Mouse (Mus musculus) intestine, postnatal 0 days (tissue): ENCODE results near the gene Cntn4. TPM values are rescaled to one million over a fixed set of nuclear protein-coding genes. Genes with fewer than 3 reads are reported as not detected.

Source experiments
- ATAC-seq: fragments of 200-750 bp; cut with Nextera tagmentation; 2 replicates; pipeline ENCODE4 v1.8.0; 2017; ENCODE audit warnings: mild to moderate bottlenecking, moderate TSS enrichment, moderate library complexity
- H3K27ac ChIP-seq: fragments of 300-500 bp; sonication (generic); 2 replicates; pipeline ENCODE4 v1.5.1; 2014; ENCODE audit warnings: mild to moderate bottlenecking, low read depth, low read length, moderate library complexity
- H3K27me3 ChIP-seq: fragments of 300-500 bp; sonication (generic); replicated peaks from 2 replicates; pipeline ENCODE4 v1.6.1; 2014; ENCODE audit warnings: low read length, mixed read lengths; ENCODE audit not compliant: control insufficient read depth, insufficient read depth
- H3K36me3 ChIP-seq: fragments of 300-500 bp; sonication (generic); 2 replicates; pipeline ENCODE4 v1.6.1; 2014; ENCODE audit warnings: mild to moderate bottlenecking, moderate library complexity; ENCODE audit not compliant: control insufficient read depth, insufficient read depth
- H3K4me1 ChIP-seq: fragments of 300-500 bp; sonication (generic); replicated peaks from 2 replicates; pipeline ENCODE4 v1.6.1; 2014; ENCODE audit warnings: antibody characterized with exemption, low read length, mixed read lengths; ENCODE audit not compliant: control insufficient read depth, insufficient read depth
- H3K4me2 ChIP-seq: fragments of 300-500 bp; sonication (generic); replicated peaks from 2 replicates; pipeline ENCODE4 v1.6.1; 2014; ENCODE audit warnings: low read depth, mild to moderate bottlenecking, moderate library complexity
- H3K4me3 ChIP-seq: fragments of 300-500 bp; sonication (generic); 2 replicates; pipeline ENCODE4 v1.5.1; 2014; ENCODE audit warnings: low read depth, low read length
- H3K9ac ChIP-seq: fragments of 300-500 bp; sonication (generic); 2 replicates; pipeline ENCODE4 v1.6.1; 2014; ENCODE audit warnings: mild to moderate bottlenecking, low read depth, low read length
- H3K9me3 ChIP-seq: fragments of 300-500 bp; sonication (generic); 2 replicates; pipeline ENCODE4 v1.6.1; 2016; ENCODE audit warnings: mixed run types; ENCODE audit not compliant: control insufficient read depth
- CTCF ChIP-seq: sonication (generic); IDR thresholded peaks from 2 replicates; pipeline ENCODE4 v1.5.1; 2016; ENCODE audit warnings: low read depth, mild to moderate bottlenecking, control low read depth, antibody characterized with exemption, moderate library complexity
- WGBS: fragments of 180-500 bp; shearing (Covaris S2); extraction: QIAGEN DNeasy Blood & Tissue Kit; methylation state at CpG from one replicate; pipeline ENCODE4 v1.1.7; 2014; 5-methylcytosine and 5-hydroxymethylcytosine counted together
- polyA plus RNA-seq: library from polyadenylated mRNA; unstranded; fragments of >200 nt; fragmentation: Nextera tagmentation; extraction: Ambion mirVana; gene quantifications from 2 replicates; pipeline ENCODE4 v1.2.1, GENCODE M21; 2015

The Cntn4 gene
- polyA plus RNA-seq, 1 experiment from 2014 or later, result 0.08 TPM

GRCm38 (mm10) chr6:106503961-106504360 is 826.5 kb downstream of the Cntn4 start:
- no peak overlapping the region for H3K4me2 ChIP-seq
- no peak for ATAC-seq
- no peaks in the 10 kb centered on the region for H3K36me3 ChIP-seq
- no peaks in the 10 kb centered on the region for H3K9me3 ChIP-seq
- no peak overlapping the region for H3K27ac ChIP-seq
- TF ChIP-seq CTCF, result no peak
- H3K4me1 ChIP-seq, result no peaks in the 10 kb centered on the region
- H3K27me3 ChIP-seq, result no peaks in the 10 kb centered on the region
- H3K4me3 ChIP-seq, result no peak overlapping the region
- no peak overlapping the region for H3K9ac ChIP-seq
- 57% methylated on average over 9 of the region's 9 CpGs for WGBS

GRCm38 (mm10) chr6:106520367-106520766 is 842.9 kb downstream of the Cntn4 start:
- Histone ChIP-seq H3K27me3 (no peaks in the 10 kb centered on the region), H3K9ac (no peak overlapping the region), H3K4me2 (no peak overlapping the region), H3K9me3 (no peaks in the 10 kb centered on the region), H3K36me3 (no peaks in the 10 kb centered on the region), H3K4me1 (no peaks in the 10 kb centered on the region), H3K4me3 (no peak overlapping the region), H3K27ac (no peak overlapping the region)
- no peak for TF ChIP-seq CTCF
- WGBS, result 70% methylated on average over 1 of the region's 1 CpGs
- no peak for ATAC-seq

GRCm38 (mm10) chr6:106543500-106543899 is 866.0 kb downstream of the Cntn4 start:
- Histone ChIP-seq H3K9me3 (no peaks in the 10 kb centered on the region), H3K27me3 (no peaks in the 10 kb centered on the region), H3K4me3 (no peak overlapping the region), H3K9ac (no peak overlapping the region), H3K4me2 (no peak overlapping the region), H3K27ac (no peak overlapping the region), H3K36me3 (no peaks in the 10 kb centered on the region), H3K4me1 (no peaks in the 10 kb centered on the region)
- no peak for TF ChIP-seq CTCF
- no peak for ATAC-seq

- H3K36me3 ChIP-seq, result no peaks in the 10 kb centered on the region
- H3K27ac ChIP-seq, result no peak overlapping the region
- H3K27me3 ChIP-seq, result no peaks in the 10 kb centered on the region
- H3K4me1 ChIP-seq, result no peaks in the 10 kb centered on the region
- H3K9me3 ChIP-seq, result no peaks in the 10 kb centered on the region
- TF ChIP-seq CTCF, result no peak
- H3K4me3 ChIP-seq, result no peak overlapping the region
- H3K4me2 ChIP-seq, result no peak overlapping the region
- H3K9ac ChIP-seq, result no peak overlapping the region
- no peak for ATAC-seq
- 91% methylated on average over 6 of the region's 6 CpGs for WGBS
These were observed 884.2 kb downstream of the Cntn4 start for GRCm38 (mm10) chr6:106561649-106562048.

- ATAC-seq, result no peak
- WGBS, result 79% methylated on average over 7 of the region's 7 CpGs
- no peak for TF ChIP-seq CTCF
These were observed 887.9 kb downstream of the Cntn4 start for GRCm38 (mm10) chr6:106565316-106565715.

GRCm38 (mm10) chr6:106565769-106566459 is 888.5 kb downstream of the Cntn4 start:
- WGBS, result 89% methylated on average over 3 of the region's 3 CpGs
- Histone ChIP-seq H3K4me3 (no peak overlapping the region), H3K27ac (no peak overlapping the region), H3K9me3 (no peaks in the 10 kb centered on the region), H3K4me2 (no peak overlapping the region), H3K36me3 (no peaks in the 10 kb centered on the region), H3K27me3 (no peaks in the 10 kb centered on the region), H3K4me1 (no peaks in the 10 kb centered on the region), H3K9ac (no peak overlapping the region)
- ATAC-seq, result no peak
- no peak for TF ChIP-seq CTCF

More at GRCm38 (mm10) chr6:106565316-106565715, 887.9 kb downstream of the Cntn4 start:
- Histone ChIP-seq H3K4me1 (no peaks in the 10 kb centered on the region), H3K9ac (no peak overlapping the region), H3K4me3 (no peak overlapping the region), H3K36me3 (no peaks in the 10 kb centered on the region), H3K27me3 (no peaks in the 10 kb centered on the region), H3K27ac (no peak overlapping the region), H3K4me2 (no peak overlapping the region), H3K9me3 (no peaks in the 10 kb centered on the region)
